Mouse (Mus musculus) E14TG2a.4 (cell line): ENCODE measurements at regions not wholly inside any gene's neighbourhood (a gene's known extent, or its start where the extent isn't known, plus 50 kb on each side); places are given as distances from the start of the nearest gene placed in this dataset.

Experiments used
- H3K27me3 ChIP-seq: 2 replicates; pipeline ENCODE4 v1.6.1; 2014; ENCODE audit warnings: low read length, control low read depth; ENCODE audit not compliant: insufficient read depth
- H3K36me3 ChIP-seq: 2 replicates; pipeline ENCODE4 v1.6.1; 2014; ENCODE audit warnings: low read length, control low read depth; ENCODE audit not compliant: insufficient read depth
- H3K4me1 ChIP-seq: replicated peaks from 2 replicates; pipeline ENCODE4 v1.6.1; 2014; ENCODE audit warnings: low read depth, low read length, control low read depth
- H3K4me3 ChIP-seq: replicated peaks from 2 replicates; pipeline ENCODE4 v1.5.1; 2014; ENCODE audit warnings: mild to moderate bottlenecking, low read length
- H3K9me3 ChIP-seq: 2 replicates; pipeline ENCODE4 v1.6.1; 2014; ENCODE audit warnings: low read length, control low read depth
- CTCF ChIP-seq: conservative IDR thresholded peaks from 2 replicates; pipeline ENCODE4 v1.5.1; 2014; ENCODE audit warnings: low read length
- NANOG ChIP-seq: IDR thresholded peaks from 2 replicates; pipeline ENCODE4 v1.6.1; 2014; ENCODE audit warnings: borderline replicate concordance, low read length, mixed read lengths
- POU5F1 ChIP-seq: IDR thresholded peaks from 2 replicates; pipeline ENCODE4 v1.6.1; 2014; ENCODE audit warnings: low read length, borderline replicate concordance

DNA sequence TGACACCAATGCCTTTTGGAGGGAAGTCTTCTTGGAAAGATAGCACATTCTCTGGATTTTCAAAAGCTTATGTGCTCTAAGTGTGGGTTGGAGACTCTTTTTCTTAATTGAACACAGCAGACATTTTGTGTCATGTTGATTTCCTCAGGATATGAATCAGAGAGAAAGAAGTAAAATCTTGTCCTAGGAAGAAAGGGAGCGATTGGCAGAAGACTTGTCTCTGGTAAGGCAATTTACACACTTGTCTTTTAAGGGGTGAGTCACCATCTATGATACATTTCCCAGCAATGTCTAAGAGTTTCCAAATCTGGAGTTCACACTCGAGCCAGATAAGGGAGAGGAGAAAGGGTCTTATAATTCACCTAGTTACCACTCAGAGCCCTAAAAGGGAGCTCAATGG, 326.5 kb upstream of the Ubash3b start:
- no peak overlapping the region for H3K4me3 ChIP-seq
- no peaks in the 10 kb centered on the region for H3K36me3 ChIP-seq
- no peaks in the 10 kb centered on the region; the same call in 1 of the 2 replicates for H3K27me3 ChIP-seq
- no peaks in the 10 kb centered on the region for H3K9me3 ChIP-seq
- H3K4me1 ChIP-seq: no peaks in the 10 kb centered on the region
- TF ChIP-seq CTCF (no peak), POU5F1 (no peak), NANOG (no peak)

DNA sequence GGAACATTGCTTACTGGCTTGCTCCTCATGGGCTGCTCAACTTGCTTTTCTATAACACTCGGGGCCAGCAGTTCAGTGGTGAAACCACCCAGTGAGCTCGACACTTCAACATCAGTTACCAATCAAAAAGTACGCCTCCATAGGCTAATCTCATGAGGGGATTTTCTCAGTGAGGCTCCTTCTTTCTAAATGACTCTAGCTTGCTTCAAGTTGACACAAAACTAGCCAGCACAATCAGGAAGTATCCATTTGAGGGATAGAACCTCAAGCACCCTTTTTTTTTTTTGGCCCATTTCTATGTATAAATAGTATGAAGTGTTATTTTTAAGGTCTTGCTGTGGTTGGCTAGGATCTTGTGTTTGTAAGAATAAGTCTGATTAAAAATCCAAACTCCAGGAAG, 321.7 kb upstream of the Ubash3b start:
- no peaks in the 10 kb centered on the region for H3K9me3 ChIP-seq
- TF ChIP-seq POU5F1: no peak
- TF ChIP-seq NANOG: no peak
- H3K4me1 ChIP-seq: no peaks in the 10 kb centered on the region
- no peaks in the 10 kb centered on the region; the same call in 1 of the 2 replicates for H3K27me3 ChIP-seq
- H3K36me3 ChIP-seq: no peaks in the 10 kb centered on the region
- no peak overlapping the region for H3K4me3 ChIP-seq

DNA sequence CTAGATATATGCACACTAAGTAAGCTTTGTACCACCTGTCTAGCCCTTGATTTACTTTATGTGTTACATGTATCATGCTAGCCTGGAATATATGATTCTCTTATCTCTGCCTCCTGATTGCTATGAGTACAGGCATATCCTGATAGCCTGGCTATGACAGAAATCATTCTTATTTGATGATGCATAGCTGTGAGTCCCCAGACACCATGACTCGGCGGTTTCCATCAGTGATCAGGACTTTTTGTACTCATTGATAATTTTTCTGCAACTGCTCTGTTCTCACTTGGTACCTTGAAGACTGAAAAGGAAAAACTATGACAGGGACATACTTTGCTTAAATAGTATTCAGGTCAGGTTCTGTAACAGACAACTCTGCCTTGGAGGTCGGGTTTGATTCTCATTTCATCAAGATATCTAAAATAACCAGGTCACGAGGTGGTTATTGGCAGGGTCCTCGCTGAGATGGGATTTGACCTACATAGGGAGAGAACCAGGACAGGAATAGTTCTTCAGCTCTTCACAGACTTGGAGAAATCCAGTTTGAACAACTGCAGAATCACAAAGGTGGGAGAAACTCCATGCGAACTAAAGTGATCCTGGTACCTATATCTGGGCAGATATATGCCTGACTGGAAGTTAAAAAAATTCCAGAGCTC, 320.2 kb upstream of the Ubash3b start:
- Histone ChIP-seq H3K4me3 (no peak overlapping the region), H3K27me3 (no peaks in the 10 kb centered on the region; the same call in 1 of the 2 replicates), H3K4me1 (no peaks in the 10 kb centered on the region), H3K9me3 (no peaks in the 10 kb centered on the region), H3K36me3 (no peaks in the 10 kb centered on the region)
- TF ChIP-seq NANOG (no peak), POU5F1 (no peak), CTCF (no peak)

DNA sequence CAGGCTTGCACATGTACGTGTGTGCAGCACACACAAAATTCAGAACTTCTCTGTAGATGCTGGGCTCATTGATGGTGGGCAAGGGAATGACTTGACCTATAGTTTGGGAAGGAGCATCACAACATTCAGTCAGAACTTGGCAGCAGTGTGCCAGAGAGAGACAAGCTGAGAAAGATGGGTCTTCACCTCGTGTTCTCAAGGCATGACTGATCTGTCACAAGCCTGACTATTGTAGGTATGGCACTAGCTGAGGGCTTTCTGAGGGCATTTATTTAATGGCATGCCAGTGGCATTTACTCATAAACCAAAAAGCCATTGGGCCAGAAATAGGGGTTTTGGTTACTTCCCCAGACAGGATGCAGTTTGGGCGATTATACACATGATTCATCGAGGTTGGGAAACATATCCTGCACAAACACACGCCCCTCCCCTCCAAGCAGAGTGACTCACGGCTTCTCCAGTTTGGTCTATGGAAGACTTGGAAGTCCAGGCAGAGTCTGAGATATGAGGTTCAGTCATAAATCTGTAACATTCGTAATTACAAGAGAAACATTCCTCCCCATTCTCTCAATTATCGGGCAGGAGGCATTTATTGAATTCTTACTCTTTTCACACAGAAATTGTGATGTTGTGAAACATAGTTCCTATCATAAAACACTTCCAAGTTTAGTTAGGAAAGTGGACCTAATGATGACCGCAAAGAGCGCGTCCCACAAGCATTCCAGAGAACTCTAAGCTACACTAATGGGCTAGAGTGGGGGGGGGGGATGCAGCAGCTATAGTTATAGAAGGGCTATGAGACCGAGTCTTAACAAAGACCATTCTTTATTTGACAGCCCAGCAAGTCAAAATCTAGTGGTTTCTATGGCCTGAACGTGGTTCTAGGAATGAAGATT, 318.6 kb upstream of the Ubash3b start:
- no peaks in the 10 kb centered on the region for H3K4me1 ChIP-seq
- no peaks in the 10 kb centered on the region for H3K9me3 ChIP-seq
- no peaks in the 10 kb centered on the region for H3K36me3 ChIP-seq
- no peak for TF ChIP-seq NANOG
- no peak for TF ChIP-seq POU5F1
- TF ChIP-seq CTCF: no peak
- no peak overlapping the region for H3K4me3 ChIP-seq
- no peaks in the 10 kb centered on the region; the same call in 1 of the 2 replicates for H3K27me3 ChIP-seq

DNA sequence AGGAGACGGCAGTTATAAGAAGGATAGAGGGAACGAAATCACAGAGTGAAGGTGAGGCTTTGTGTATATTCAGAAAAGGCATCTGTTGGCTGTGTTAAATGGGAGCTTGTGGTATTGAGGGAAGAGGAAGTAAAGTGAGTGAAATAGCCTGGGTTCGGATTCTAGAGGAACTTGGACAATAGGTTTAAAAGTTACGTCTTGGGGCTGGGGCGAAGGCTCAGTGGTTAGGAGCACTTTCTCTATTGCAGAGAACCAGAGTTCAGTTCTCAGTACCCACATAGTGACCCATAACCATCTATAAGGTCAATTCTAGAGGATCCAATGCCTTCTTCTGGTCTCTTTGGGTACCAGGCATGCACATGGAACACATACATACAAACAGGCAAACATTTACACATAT, 317.6 kb upstream of the Ubash3b start:
- H3K27me3 ChIP-seq: no peaks in the 10 kb centered on the region; the same call in 1 of the 2 replicates
- no peaks in the 10 kb centered on the region for H3K9me3 ChIP-seq
- peaks cover 5% of the 10 kb centered on the region; the same call in 1 of the 2 replicates for H3K4me1 ChIP-seq
- H3K4me3 ChIP-seq: no peak overlapping the region
- TF ChIP-seq NANOG: no peak
- no peak for TF ChIP-seq CTCF
- no peak for TF ChIP-seq POU5F1
- no peaks in the 10 kb centered on the region for H3K36me3 ChIP-seq

DNA sequence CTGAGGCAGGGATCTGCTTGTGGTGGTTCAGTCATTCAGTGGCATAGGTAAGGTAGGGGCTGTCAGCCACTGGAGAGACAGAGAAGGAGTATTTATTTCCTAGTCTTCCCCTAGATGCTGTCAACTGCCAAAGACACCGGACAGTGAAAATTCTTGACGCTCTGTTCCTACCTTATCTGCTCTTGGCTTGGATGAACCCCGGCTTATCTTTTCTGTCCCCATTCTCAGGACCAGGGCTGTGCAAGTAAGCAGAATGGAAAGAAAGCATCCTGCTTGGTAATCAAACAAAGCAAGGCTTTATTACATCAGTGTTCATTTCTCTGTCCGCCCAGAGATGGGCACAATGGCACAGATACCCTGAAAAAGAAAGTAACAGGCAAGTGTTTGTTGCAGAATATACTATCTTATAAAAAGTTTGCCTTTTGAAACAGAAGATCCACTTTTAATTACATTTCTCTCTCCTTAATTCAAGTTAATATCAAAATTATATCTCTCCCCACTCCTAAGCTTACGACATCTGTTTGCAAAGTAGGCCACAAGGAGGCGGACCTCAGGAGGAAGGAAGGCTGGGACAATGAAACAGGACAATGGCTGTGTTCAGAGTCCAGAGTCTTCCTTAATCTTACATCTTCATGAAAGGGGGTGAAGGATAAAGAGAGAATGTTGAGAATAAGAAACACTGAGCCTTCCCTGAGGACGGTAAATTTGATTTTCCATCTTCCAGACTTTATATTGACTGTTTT, 316.8 kb upstream of the Ubash3b start:
- Histone ChIP-seq H3K4me3 (no peak overlapping the region), H3K4me1 (peaks cover 9% of the 10 kb centered on the region), H3K27me3 (no peaks in the 10 kb centered on the region), H3K36me3 (no peaks in the 10 kb centered on the region), H3K9me3 (no peaks in the 10 kb centered on the region)
- no peak for TF ChIP-seq CTCF

DNA sequence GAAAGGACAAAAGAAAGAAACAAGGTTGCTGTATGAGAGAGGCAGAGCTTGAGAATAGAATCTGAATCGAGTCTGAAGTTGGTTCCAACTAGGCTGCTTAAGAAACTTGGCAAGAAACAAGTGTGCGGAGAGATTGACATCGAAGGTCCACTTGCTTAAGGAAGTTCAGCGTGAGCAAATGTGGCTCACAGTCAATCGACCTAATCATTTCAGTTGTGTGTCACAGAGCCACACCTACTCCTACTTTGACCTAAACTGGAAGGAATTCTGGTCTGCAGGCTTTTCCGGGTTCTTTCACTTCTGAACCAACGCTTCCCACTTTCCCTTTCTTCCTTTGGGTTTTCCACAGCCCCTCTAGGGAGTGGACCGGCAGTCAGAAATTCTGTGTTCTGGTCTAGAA, 313.8 kb upstream of the Ubash3b start:
- Histone ChIP-seq H3K36me3 (no peaks in the 10 kb centered on the region), H3K4me1 (peaks cover 9% of the 10 kb centered on the region), H3K27me3 (no peaks in the 10 kb centered on the region), H3K4me3 (no peak overlapping the region), H3K9me3 (no peaks in the 10 kb centered on the region)
- no peak for TF ChIP-seq CTCF
- no peak for TF ChIP-seq POU5F1
- TF ChIP-seq NANOG: no peak

DNA sequence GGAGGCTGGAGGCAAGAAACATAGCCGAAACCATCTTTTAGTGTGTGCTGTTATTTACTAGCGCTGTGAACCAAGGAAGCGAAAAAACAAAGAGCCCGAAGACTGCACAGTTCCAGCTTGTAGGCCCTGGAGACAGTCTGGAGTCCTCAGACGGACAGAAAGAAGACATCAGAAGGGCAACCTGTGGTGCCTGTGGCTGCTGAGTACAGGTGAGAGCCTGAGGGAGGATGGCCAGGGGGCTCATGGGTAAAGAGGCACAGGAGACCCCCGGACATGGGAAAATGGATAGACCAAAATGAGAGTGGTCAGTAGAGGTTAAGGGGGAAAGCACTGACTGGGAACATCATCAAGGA, 313.4 kb upstream of the Ubash3b start:
- no peak overlapping the region for H3K4me3 ChIP-seq

More for the DNA sequence above, 313.4 kb upstream of the Ubash3b start:
- TF ChIP-seq CTCF (no peak), NANOG (no peak), POU5F1 (no peak)
- Histone ChIP-seq H3K4me1 (peaks cover 9% of the 10 kb centered on the region), H3K9me3 (no peaks in the 10 kb centered on the region), H3K36me3 (no peaks in the 10 kb centered on the region), H3K27me3 (no peaks in the 10 kb centered on the region)
